Mouse (Mus musculus): Measurements from ENCODE around the gene Mrpl33. TPM values are rescaled to one million over a fixed set of nuclear protein-coding genes. Genes with fewer than 3 reads are reported as not detected.

The Mrpl33 gene
- polyA plus RNA-seq, 1 experiment from 2014 or later: 246 TPM

DNA sequence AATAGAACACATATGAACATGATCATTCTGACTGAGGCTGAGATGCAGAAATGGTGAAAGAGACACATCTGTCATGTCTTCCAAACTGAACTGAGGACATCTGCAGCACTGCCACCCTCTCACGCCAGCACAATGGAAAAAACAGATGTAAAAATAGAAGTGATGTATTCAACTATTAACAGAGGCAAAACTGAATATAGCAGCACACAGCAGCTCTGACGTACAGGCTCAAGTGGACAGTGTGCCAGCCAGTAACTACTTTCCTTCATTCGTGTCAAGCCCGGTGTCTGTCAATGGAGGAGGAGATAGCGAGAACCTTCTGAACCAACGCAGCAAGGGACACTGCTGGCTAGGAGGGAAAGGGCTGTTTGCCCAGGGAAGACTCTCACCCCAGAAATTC lies 48.1 kb downstream of the Mrpl33 start:
- H3K4me2 ChIP-seq (ENCODE audit: low read depth, low read length): no peak overlapping the region
- no peaks in the 10 kb centered on the region for H3K4me1 ChIP-seq (ENCODE audit: control insufficient read depth, insufficient read depth, low read length)
- no peak overlapping the region for H3K9ac ChIP-seq (replicated peaks; ENCODE audit: low read length)
- no peak overlapping the region for H3K27ac ChIP-seq (replicated peaks; ENCODE audit: low read depth, low read length)
- ATAC-seq (replicated peaks; ENCODE audit: insufficient number of reproducible peaks, low FRiP score, low TSS enrichment, low read depth) (no peak), DNase-seq (ENCODE audit: low spot score) (no peak)
- no peaks in the 10 kb centered on the region for H3K36me3 ChIP-seq (replicated peaks; ENCODE audit: control insufficient read depth, insufficient read depth, low read depth, low read length)
- H3K27me3 ChIP-seq (ENCODE audit: control insufficient read depth, insufficient read depth, low read length): no peaks in the 10 kb centered on the region
- WGBS: 92% methylated on average over 6 of the region's 6 CpGs
- H3K4me3 ChIP-seq (ENCODE audit: low read depth, low read length): no peak overlapping the region
- H3K9me3 ChIP-seq (replicated peaks; ENCODE audit: control insufficient read depth, low read length): no peaks in the 10 kb centered on the region

DNA sequence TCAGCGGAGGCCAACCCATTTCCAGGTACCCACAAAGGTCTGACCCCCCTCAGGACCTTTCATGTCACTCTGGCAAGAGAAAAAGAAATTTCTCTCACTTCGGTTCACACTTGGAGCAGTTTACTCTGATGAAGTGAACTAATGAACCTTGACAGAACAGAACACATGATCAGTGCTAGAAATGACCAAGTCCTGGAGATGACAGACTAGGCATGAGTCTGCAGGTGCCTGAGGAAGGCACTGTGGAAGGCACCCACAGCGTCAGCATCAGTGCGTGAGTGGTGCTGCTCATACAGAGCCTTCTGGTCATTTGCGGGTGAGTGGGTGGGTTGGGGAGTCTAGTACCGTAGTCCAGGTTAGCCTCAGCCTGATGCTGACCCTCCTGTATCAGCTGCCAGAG lies 49.1 kb downstream of the Mrpl33 start:
- H3K9me3 ChIP-seq (replicated peaks; ENCODE audit: control insufficient read depth, low read length): no peaks in the 10 kb centered on the region
- H3K4me1 ChIP-seq (ENCODE audit: control insufficient read depth, insufficient read depth, low read length): no peaks in the 10 kb centered on the region
- 90% methylated on average over 6 of the region's 6 CpGs for WGBS
- no peak overlapping the region for H3K4me2 ChIP-seq (ENCODE audit: low read depth, low read length)
- ATAC-seq (replicated peaks; ENCODE audit: insufficient number of reproducible peaks, low FRiP score, low TSS enrichment, low read depth) (no peak), DNase-seq (ENCODE audit: low spot score) (no peak)
- no peak overlapping the region for H3K4me3 ChIP-seq (ENCODE audit: low read depth, low read length)
- no peaks in the 10 kb centered on the region for H3K36me3 ChIP-seq (replicated peaks; ENCODE audit: control insufficient read depth, insufficient read depth, low read depth, low read length)
- no peak overlapping the region for H3K27ac ChIP-seq (replicated peaks; ENCODE audit: low read depth, low read length)
- H3K9ac ChIP-seq (replicated peaks; ENCODE audit: low read length): no peak overlapping the region
- no peaks in the 10 kb centered on the region for H3K27me3 ChIP-seq (ENCODE audit: control insufficient read depth, insufficient read depth, low read length)

DNA sequence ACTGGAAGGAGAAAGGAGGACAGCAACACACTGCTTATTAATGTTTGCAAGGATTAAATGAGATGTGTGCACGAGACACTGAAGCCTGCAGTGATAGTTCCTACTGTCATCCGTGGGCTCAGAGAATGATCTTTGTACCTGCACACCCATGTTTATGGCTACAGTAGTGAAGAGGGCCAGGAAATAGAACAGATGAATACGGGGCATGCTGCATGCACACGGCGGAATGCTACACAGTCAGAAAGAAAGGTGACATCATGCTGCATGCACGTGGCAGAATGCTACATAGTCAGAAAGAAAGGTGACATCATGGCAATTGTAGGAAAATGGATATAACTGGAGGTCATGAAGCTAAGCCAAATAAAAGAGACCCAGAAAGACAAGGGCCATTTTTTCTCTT lies 49.8 kb downstream of the Mrpl33 start:
- Histone ChIP-seq H3K4me2 (ENCODE audit: low read depth, low read length) (no peak overlapping the region), H3K36me3 (replicated peaks; ENCODE audit: control insufficient read depth, insufficient read depth, low read depth, low read length) (no peaks in the 10 kb centered on the region), H3K9me3 (replicated peaks; ENCODE audit: control insufficient read depth, low read length) (no peaks in the 10 kb centered on the region), H3K4me3 (ENCODE audit: low read depth, low read length) (no peak overlapping the region), H3K9ac (replicated peaks; ENCODE audit: low read length) (no peak overlapping the region), H3K27me3 (ENCODE audit: control insufficient read depth, insufficient read depth, low read length) (no peaks in the 10 kb centered on the region), H3K27ac (replicated peaks; ENCODE audit: low read depth, low read length) (no peak overlapping the region), H3K4me1 (ENCODE audit: control insufficient read depth, insufficient read depth, low read length) (no peaks in the 10 kb centered on the region)
- WGBS: 89% methylated on average over 6 of the region's 6 CpGs
- DNase-seq (ENCODE audit: low spot score) (no peak), ATAC-seq (replicated peaks; ENCODE audit: insufficient number of reproducible peaks, low FRiP score, low TSS enrichment, low read depth) (no peak)

DNA sequence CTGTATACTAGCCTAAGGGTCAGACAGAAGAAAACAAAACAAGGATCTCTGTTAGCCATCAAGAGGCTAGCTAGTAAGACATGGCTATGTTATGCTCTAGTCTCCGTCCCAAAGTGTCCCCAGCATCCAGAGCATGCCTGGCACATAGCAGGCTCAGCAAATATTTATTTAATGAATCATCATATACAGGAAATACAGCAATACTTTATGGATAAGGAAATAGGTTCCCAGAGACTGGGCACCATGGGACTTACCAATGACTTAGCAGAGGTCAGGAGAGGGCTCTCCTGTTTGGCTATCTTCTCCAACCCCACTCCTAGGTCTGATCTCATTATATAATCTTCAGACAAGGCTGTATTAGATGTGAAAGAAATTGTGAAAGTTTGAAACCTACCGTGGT lies 50.6 kb downstream of the Mrpl33 start:
- no peaks in the 10 kb centered on the region for H3K36me3 ChIP-seq (replicated peaks; ENCODE audit: control insufficient read depth, insufficient read depth, low read depth, low read length)
- no peaks in the 10 kb centered on the region for H3K9me3 ChIP-seq (replicated peaks; ENCODE audit: control insufficient read depth, low read length)
- DNase-seq (ENCODE audit: low spot score): no peak
- no peak overlapping the region for H3K27ac ChIP-seq (replicated peaks; ENCODE audit: low read depth, low read length)
- no peaks in the 10 kb centered on the region for H3K4me1 ChIP-seq (ENCODE audit: control insufficient read depth, insufficient read depth, low read length)
- no peak for ATAC-seq (replicated peaks; ENCODE audit: insufficient number of reproducible peaks, low FRiP score, low TSS enrichment, low read depth)
- H3K27me3 ChIP-seq (ENCODE audit: control insufficient read depth, insufficient read depth, low read length): no peaks in the 10 kb centered on the region
- no peak overlapping the region for H3K4me2 ChIP-seq (ENCODE audit: low read depth, low read length)
- no peak overlapping the region for H3K9ac ChIP-seq (replicated peaks; ENCODE audit: low read length)
- H3K4me3 ChIP-seq (ENCODE audit: low read depth, low read length): no peak overlapping the region
- WGBS: 88% methylated on average over 2 of the region's 2 CpGs

DNA sequence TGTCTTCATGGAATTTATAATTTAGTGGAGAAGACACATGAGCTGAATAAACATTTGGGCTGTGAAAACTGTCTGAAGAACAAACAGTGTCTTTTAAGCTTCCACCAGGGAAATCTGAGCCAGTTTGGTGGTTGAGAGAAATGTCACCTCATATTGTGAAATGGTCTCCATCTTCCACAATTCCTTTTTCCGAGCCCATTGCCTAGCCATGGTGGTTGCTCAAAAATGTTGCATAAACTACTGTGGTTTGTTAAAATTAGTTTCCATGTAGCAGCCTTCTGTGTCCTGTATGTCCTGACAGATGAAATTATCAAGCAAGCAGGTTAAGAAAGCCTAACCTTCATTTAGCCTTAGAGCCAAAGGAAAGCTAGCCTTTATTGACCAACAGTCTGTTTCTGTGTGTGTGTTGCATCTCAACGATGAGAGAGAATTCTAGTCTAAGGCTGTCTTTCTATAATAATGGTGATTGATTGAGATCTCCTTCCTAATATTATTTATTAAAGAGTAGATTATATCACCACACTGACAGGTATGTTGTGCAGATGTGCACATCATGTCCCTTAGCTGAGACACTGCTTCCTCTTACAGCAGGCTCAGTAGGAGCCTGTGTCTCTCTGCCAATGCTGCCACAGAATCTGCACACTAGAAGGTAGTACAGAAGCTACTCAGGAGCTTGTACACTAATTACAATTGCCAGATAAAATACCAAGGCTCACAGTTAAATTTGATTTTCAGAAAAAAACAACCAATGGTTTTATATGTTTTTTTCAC lies 54.0 kb downstream of the Mrpl33 start:
- ATAC-seq (replicated peaks; ENCODE audit: insufficient number of reproducible peaks, low FRiP score, low TSS enrichment, low read depth) (no peak), DNase-seq (ENCODE audit: low spot score) (no peak)
- Histone ChIP-seq H3K36me3 (replicated peaks; ENCODE audit: control insufficient read depth, insufficient read depth, low read depth, low read length) (no peaks in the 10 kb centered on the region), H3K9me3 (replicated peaks; ENCODE audit: control insufficient read depth, low read length) (no peaks in the 10 kb centered on the region), H3K27me3 (ENCODE audit: control insufficient read depth, insufficient read depth, low read length) (no peaks in the 10 kb centered on the region), H3K4me3 (ENCODE audit: low read depth, low read length) (no peak overlapping the region), H3K4me1 (ENCODE audit: control insufficient read depth, insufficient read depth, low read length) (no peaks in the 10 kb centered on the region), H3K27ac (replicated peaks; ENCODE audit: low read depth, low read length) (no peak overlapping the region), H3K9ac (replicated peaks; ENCODE audit: low read length) (no peak overlapping the region), H3K4me2 (ENCODE audit: low read depth, low read length) (no peak overlapping the region)
- 90% methylated on average over 2 of the region's 2 CpGs for WGBS

DNA sequence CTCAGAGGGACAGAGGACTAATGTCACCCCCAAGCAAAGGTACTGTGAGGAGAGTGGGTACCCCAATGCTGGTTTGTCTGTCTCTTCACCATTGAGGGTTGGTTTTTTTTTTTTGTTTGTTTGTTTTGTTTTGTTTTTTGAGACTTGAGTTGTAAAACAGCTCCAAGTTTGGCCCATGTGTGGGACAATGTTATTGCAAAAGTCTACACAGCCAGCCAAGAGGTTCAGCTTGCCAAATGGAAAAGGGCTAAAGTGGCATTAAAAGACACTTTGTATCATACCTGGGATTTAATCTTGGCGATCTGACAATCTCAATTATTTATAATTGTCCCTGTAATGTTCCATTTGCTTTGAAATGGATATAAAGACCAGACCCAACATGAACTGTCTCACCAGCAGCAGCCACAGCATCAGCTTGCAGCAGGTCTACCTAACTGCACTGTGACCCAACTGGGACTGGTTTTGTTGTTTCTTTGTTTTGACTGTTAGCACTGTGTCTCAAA lies 59.0 kb downstream of the Mrpl33 start:
- Histone ChIP-seq H3K9me3 (replicated peaks; ENCODE audit: control insufficient read depth, low read length) (no peaks in the 10 kb centered on the region), H3K4me1 (ENCODE audit: control insufficient read depth, insufficient read depth, low read length) (no peaks in the 10 kb centered on the region), H3K4me2 (ENCODE audit: low read depth, low read length) (no peak overlapping the region), H3K27ac (replicated peaks; ENCODE audit: low read depth, low read length) (no peak overlapping the region), H3K9ac (replicated peaks; ENCODE audit: low read length) (no peak overlapping the region), H3K4me3 (ENCODE audit: low read depth, low read length) (no peak overlapping the region), H3K27me3 (ENCODE audit: control insufficient read depth, insufficient read depth, low read length) (no peaks in the 10 kb centered on the region), H3K36me3 (replicated peaks; ENCODE audit: control insufficient read depth, insufficient read depth, low read depth, low read length) (no peaks in the 10 kb centered on the region)
- no peak for DNase-seq (ENCODE audit: low spot score)
- ATAC-seq (replicated peaks; ENCODE audit: insufficient number of reproducible peaks, low FRiP score, low TSS enrichment, low read depth): no peak
- 83% methylated on average over 1 of the region's 1 CpGs for WGBS

DNA sequence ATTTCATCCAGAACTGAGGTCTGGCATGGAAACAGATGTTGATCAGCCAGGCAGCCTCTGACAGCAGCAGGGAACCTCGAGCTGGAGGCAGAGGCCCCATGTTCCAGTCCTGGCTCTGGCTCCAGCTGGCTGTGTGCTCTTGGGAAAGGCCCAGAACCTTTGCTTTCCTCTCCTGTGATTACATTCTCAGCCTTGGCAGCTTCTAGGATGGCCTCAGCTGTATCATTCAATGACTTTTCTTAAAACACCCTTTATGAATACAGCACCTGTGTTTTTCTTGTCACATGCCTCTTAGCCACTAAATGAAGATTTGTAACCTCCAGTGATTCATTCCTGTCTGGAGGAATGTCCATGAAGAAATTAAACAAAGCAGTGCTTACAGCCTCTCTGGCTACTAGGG lies 69.4 kb downstream of the Mrpl33 start:
- ATAC-seq (replicated peaks; ENCODE audit: insufficient number of reproducible peaks, low FRiP score, low TSS enrichment, low read depth): no peak
- WGBS: 24% methylated on average over 1 of the region's 1 CpGs

DNA sequence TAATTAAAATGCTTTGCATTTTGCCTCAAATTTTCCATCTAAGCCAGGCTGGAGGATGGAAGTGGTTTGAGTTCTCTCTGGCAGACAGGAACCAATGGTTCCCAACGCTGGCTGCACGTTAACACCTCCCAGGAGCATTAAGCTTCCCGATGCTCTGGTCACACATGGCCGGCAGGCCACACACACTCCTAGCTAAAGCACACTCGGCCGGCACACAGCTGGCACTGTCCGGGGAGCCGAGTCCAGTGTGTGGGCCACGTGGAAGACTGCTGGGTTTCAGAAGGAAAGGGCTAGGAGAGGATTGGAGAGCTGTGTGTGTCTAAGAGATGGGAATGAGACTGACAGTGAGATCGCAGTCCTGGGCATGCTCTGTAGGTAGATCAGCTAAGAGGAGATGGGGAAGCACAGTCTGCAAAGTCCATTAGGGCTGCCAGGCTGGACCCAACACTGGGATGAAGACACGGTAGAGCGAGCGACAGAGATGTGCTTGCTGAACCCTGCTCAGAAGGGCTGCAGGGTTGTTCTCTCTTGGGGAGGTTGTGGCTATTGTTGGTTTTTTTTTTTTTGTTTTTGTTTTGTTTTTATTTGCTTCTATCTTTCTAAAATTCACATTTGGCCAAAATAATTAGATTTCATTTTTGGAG lies 71.7 kb downstream of the Mrpl33 start:
- Histone ChIP-seq H3K27me3 (ENCODE audit: control insufficient read depth, insufficient read depth, low read length) (no peaks in the 10 kb centered on the region), H3K27ac (replicated peaks; ENCODE audit: low read depth, low read length) (no peak overlapping the region), H3K4me2 (ENCODE audit: low read depth, low read length) (no peak overlapping the region), H3K4me1 (ENCODE audit: control insufficient read depth, insufficient read depth, low read length) (no peaks in the 10 kb centered on the region), H3K9ac (replicated peaks; ENCODE audit: low read length) (no peak overlapping the region), H3K36me3 (replicated peaks; ENCODE audit: control insufficient read depth, insufficient read depth, low read depth, low read length) (no peaks in the 10 kb centered on the region), H3K4me3 (ENCODE audit: low read depth, low read length) (no peak overlapping the region), H3K9me3 (replicated peaks; ENCODE audit: control insufficient read depth, low read length) (no peaks in the 10 kb centered on the region)
- ATAC-seq (replicated peaks; ENCODE audit: insufficient number of reproducible peaks, low FRiP score, low TSS enrichment, low read depth) (no peak), DNase-seq (ENCODE audit: low spot score) (no peak)
- WGBS: 76% methylated on average over 13 of the region's 13 CpGs

More for the DNA sequence above, 69.4 kb downstream of the Mrpl33 start:
- no peaks in the 10 kb centered on the region for H3K9me3 ChIP-seq (replicated peaks; ENCODE audit: control insufficient read depth, low read length)
- no peak for DNase-seq (ENCODE audit: low spot score)
- H3K4me3 ChIP-seq (ENCODE audit: low read depth, low read length): no peak overlapping the region
- H3K4me1 ChIP-seq (ENCODE audit: control insufficient read depth, insufficient read depth, low read length): no peaks in the 10 kb centered on the region
- H3K9ac ChIP-seq (replicated peaks; ENCODE audit: low read length): no peak overlapping the region
- H3K27ac ChIP-seq (replicated peaks; ENCODE audit: low read depth, low read length): no peak overlapping the region
- H3K4me2 ChIP-seq (ENCODE audit: low read depth, low read length): no peak overlapping the region
- no peaks in the 10 kb centered on the region for H3K36me3 ChIP-seq (replicated peaks; ENCODE audit: control insufficient read depth, insufficient read depth, low read depth, low read length)
- H3K27me3 ChIP-seq (ENCODE audit: control insufficient read depth, insufficient read depth, low read length): no peaks in the 10 kb centered on the region
